Mouse (Mus musculus) ES-Bruce4 (cell line): ENCODE results near the gene Gm11985.

Source experiments
- EP300 ChIP-seq: IDR thresholded peaks from 2 replicates; pipeline ENCODE4 v1.6.1; 2011; ENCODE audit warnings: low read depth, low read length; ENCODE audit not compliant: insufficient read depth
- POLR2A ChIP-seq: IDR thresholded peaks from one replicate; pipeline ENCODE4 v1.8.1; 2011; ENCODE audit warnings: low read length; ENCODE audit not compliant: insufficient read depth

- TF ChIP-seq EP300 (no peak), POLR2A (no peak)
These were observed 37.8 kb upstream of the Gm11985 start for GRCm38 (mm10) chr11:7226200-7226599.
